Mouse (Mus musculus) naive thymus-derived CD4-positive, alpha-beta T cell, adult 2 months (primary cell): ENCODE results near the gene Flot2.

Experiments
- DNase-seq: peaks from one replicate; pipeline ENCODE4 v3.0.0-alpha.2; 2011; ENCODE audit warnings: low read depth

Gene Flot2

GRCm38 (mm10) chr11:78062563-78062962 is 24.8 kb downstream of the Flot2 start:
- no peak for DNase-seq

DNA sequence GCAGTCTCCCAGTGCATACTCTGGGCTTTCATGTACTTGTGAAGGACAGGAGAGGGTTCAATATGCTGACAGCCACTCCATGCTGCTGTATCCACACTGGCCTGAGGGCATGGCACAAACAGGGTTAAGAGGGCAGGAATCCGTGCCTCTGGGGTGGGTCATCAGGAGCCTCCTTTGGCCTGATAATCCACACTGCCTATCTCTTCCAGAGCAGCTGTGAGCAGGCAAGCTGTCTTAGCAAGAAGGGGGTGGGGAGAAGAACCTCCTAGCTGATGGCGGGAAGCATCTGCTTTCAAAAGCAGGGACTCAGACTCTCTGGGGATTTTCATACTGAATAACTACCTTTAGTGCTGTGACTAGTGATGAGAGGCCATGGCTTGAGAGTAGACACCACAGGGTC is 28.2 kb downstream of the Flot2 start:
- no peak for DNase-seq

DNA sequence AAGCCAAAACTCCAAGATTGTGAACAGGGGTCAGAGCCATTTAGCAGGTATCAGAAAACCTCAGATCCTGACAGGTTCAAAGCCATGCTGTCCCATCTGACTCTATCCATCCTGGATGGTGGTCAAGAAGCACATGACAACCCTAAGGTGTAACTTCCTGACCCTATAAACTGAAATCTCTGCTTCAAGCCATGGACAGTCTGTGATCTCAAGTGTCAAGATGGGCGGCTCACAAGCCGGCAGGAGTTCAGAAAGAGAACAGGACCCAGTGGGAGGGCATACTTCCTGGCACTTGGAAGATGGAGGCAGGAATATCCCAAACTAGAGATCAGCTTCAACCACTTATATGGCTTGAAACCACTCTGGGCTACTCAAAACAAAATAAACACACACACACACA is 28.9 kb downstream of the Flot2 start:
- DNase-seq, result no peak

DNA sequence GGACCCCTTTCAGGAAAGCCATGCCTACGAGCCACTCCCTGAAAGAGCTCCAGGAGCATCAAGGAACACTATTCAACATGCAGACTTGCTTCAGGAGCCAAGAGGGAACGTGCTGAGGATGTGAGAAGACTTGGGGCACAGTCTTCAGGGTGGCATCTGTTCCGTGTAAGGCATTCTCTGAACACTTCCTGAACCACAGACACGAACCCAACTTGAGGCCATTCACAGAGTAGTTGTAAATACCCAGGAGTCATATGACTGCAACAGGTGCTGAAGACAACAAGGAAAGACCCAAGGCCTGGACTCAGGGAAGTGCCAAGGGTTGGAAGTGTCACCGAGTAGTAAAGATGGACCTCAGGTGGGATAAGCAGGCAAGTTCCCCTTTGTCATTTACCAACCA is 29.8 kb downstream of the Flot2 start:
- no peak for DNase-seq

DNA sequence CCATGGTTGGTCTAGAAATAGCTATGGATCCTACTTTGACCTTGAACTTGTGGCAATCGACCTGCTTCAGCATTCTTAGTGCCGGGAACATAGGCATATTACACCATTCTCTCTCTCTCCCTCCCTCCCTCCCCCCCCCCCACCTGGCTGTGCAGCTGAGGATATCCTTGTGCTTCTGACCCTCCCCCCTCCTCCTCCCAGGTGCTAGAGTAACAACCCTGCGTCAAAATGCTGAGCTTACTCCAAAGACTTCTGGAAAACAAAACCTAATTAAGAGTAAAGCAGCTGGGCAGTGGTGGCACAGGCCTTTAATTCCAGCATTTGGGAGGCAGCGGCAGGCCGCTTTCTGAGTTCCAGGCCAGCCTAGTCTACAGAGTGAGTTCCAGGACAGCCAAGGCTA is 31.4 kb downstream of the Flot2 start:
- DNase-seq, result no peak

GRCm38 (mm10) chr11:78069646-78070045 is 31.9 kb downstream of the Flot2 start:
- no peak for DNase-seq

DNA sequence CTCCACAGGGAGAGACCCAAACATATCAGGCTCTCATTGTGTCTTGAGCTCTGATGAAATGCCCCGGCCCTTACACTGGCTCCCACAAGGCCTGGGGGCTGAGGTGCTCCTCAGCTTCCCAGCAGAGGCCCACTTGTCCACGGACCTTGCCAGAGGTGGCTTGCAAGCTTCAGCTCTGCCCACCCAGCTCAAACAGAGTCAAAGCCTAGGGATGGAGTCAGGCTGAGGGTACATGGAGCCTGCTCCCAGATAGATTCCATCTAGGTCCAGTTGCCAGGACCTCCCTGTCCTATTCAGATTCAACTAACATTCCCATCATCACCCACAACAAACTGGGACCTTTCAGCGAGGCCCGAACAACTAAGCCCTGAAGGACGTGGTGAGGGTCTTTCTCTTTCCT is 34.2 kb downstream of the Flot2 start:
- no peak for DNase-seq

DNA sequence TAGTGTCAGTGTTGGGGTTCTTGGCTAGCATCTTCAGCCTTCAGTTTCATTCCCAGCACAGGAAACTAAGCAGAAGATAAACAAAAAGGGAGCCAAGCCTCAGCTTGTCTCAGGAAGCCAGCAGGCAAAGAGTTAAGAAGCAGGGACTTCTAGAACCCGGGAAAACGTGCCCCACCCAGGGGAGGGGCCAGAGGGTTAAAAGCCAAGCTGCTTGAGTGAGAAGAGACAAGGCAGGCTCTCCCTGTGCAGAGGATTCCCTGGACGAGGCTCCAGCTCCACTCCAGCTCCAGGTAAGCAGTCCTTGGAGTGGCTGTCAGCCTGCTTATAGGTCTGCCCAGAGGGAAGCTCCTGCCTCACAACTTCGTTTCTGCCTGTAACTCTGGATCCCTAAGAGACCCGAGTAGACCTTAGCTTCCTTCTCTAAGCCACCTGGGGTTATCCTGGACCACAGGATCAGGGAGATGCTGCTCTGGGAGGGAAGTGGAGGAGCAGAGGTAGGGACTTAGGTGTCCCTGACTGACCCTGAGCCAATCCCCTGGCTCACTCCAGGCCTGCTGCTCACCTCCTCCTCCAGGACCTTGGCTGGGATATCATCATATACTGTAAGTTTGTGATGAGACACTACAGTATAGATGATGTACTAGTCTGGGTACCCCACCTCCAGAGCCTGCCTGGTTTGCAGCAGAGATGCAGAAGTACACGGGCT is 34.8 kb downstream of the Flot2 start:
- no peak for DNase-seq

DNA sequence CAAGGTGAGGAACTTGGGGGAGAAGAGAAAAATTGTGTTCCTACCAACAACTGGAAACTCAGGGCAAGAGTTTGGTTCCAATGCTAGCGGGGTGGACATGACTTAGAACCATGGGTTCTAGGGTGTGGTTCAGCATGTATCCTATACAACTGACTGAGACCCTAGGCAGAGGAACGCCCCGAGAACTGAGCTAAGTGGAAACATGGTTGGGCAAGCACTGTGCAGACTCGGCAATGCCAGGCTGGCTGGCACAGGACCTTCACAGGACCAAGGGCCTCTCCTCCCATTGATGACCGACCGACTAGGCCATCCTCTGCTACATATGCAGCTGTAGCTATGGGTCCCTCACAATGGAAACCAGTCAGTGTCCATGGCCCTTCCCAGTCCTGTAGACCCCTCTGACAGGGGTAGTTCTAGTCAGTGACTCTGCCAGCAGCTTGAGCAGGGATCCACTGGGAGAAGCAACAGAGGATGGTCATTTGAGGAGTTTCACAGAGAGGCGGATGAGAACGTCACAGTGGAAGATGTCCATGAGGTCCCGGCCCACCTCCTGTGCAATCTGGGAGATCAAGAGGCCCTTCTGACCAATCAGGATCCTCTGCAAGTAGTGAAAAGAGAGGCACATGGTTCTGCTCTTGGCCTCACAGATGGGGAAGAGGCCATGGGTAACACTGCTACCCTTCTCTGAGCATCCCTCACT is 36.0 kb downstream of the Flot2 start:
- no peak for DNase-seq

GRCm38 (mm10) chr11:78074277-78074652 is 36.5 kb downstream of the Flot2 start:
- DNase-seq, result no peak

GRCm38 (mm10) chr11:78074666-78075065 is 36.9 kb downstream of the Flot2 start:
- DNase-seq, result no peak

GRCm38 (mm10) chr11:78079961-78080921 is 42.5 kb downstream of the Flot2 start, which contains the start of gene Eral1:
Gene Eral1 (minus strand): TSS chr11:78080383.
- peak; percentile 83 for DNase-seq

- DNase-seq, result no peak
These were observed 45.9 kb downstream of the Flot2 start for GRCm38 (mm10) chr11:78083595-78083994.

GRCm38 (mm10) chr11:78086925-78087479 is 49.3 kb downstream of the Flot2 start:
- DNase-seq, result no peak

- DNase-seq, result no peak
These were observed 50.1 kb downstream of the Flot2 start for GRCm38 (mm10) chr11:78087756-78088281.

- no peak for DNase-seq
These were observed 56.4 kb downstream of the Flot2 start for GRCm38 (mm10) chr11:78094137-78094503.

- peak; percentile 91 for DNase-seq
These were observed 56.9 kb downstream of the Flot2 start, which contains the start of gene Fam222b for GRCm38 (mm10) chr11:78094504-78095143. Gene Fam222b (plus strand): TSS chr11:78094660.

GRCm38 (mm10) chr11:78095144-78095516 is 57.4 kb downstream of the Flot2 start:
- no peak for DNase-seq

DNA sequence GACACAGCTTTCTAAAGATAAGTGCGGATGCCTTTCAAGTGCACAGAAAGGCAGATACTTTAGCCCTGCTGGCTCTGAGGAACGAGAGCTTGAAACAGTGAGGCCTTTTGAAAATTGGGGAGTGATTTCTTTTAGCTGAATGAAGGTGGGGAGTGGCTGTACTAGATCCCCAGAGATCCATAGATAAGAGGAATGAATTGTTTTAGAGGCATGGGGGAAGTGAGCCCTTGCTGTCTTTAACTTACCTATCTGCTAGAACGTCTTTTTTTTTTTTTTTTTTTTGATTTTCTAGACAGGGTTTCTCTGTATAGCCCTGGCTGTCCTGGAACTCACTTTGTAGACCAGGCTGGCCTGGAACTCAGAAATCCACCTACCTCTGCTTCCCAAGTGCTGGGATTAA is 59.3 kb downstream of the Flot2 start:
- no peak for DNase-seq

DNA sequence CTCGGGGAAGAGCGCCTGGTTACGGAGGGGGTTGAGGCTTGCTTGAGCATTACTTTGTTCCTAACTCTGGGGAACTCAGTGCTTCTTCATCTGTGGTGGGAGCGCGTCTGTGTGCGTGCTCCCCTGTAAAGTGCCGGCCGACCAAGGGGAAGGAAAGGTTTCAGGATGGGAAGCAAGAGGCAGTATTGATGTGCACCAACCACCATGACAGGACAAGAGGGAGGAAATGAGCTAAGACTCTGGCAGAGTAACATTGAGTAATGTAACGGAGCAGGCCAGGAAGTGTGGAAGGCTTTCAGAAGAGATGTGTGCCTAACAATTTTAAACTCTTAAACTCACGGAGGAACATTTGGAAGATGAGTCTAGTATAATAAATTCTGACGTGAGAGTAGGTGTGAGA is 63.0 kb downstream of the Flot2 start:
- DNase-seq, result no peak

- DNase-seq, result no peak
These were observed 64.4 kb downstream of the Flot2 start for GRCm38 (mm10) chr11:78102142-78102541.
